Mouse (Mus musculus): ENCODE results near the gene Slc12a8. TPM values are rescaled to one million over a fixed set of nuclear protein-coding genes. Genes with fewer than 3 reads are reported as not detected.
"Not testable (repeated sequence)": the region's sequence is repeated elsewhere in the genome, so short reads cannot be mapped to it uniquely, and the experiment has no call there.

Gene Slc12a8
- total and polyA plus RNA-seq, 2 experiments from 2014 or later = 0.71 to 1.1 TPM

- Histone ChIP-seq H3K4me1 (ENCODE audit: insufficient read depth, low read length) (no peaks in the 10 kb centered on the region), H3K36me3 (ENCODE audit: insufficient read depth, low read length) (peaks cover 4% of the 10 kb centered on the region; the same call in 1 of the 2 replicates), H3K27ac (ENCODE audit: low read depth, low read length) (no peak overlapping the region), H3K4me2 (ENCODE audit: low read depth, low read length, poor library complexity, severe bottlenecking) (no peak overlapping the region), H3K4me3 (ENCODE audit: low read depth, low read length) (no peak overlapping the region), H3K9ac (replicated peaks; ENCODE audit: low read length, poor library complexity, severe bottlenecking) (no peak overlapping the region), H3K27me3 (ENCODE audit: insufficient read depth, low read length) (no peaks in the 10 kb centered on the region), H3K9me3 (ENCODE audit: low read length) (no peaks in the 10 kb centered on the region)
- DNase-seq (ENCODE audit: low spot score) (no peak), ATAC-seq (ENCODE audit: low FRiP score) (no peak)
- 96% methylated on average over 3 of the region's 3 CpGs for WGBS
- TF ChIP-seq CTCF (IDR thresholded peaks at IDR 0.05) = no peak
Observed at GRCm38 (mm10) chr16:33482309-33482708, 34.8 kb upstream of the Slc12a8 start.

DNA sequence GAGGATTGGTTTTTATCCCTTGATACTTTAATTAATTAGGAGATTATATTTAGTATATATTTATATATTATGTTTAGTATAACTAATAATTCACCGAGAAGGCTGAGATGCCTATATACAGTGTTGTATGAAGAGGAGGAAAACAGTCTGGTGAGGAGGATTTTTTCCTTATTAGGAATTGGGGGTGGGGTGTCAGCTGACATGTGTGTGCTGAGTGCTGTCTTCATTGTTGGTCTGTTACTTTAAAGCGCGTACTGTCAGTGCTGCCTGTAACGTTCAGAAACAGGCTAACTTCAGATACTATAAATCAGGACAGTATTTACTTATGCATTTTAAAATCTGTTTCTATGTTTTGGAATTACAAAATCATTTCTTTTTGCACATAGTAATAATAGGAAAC is 29.4 kb upstream of the Slc12a8 start:
- no peaks in the 10 kb centered on the region for H3K27me3 ChIP-seq (ENCODE audit: insufficient read depth, low read length)
- no peak overlapping the region for H3K4me2 ChIP-seq (ENCODE audit: low read depth, low read length, poor library complexity, severe bottlenecking)
- H3K36me3 ChIP-seq (ENCODE audit: insufficient read depth, low read length) = peaks cover 7% of the 10 kb centered on the region; the same call in 1 of the 2 replicates
- H3K27ac ChIP-seq (ENCODE audit: low read depth, low read length) = no peak overlapping the region
- no peaks in the 10 kb centered on the region for H3K9me3 ChIP-seq (ENCODE audit: low read length)
- TF ChIP-seq CTCF (IDR thresholded peaks at IDR 0.05) = no peak
- WGBS = 61% methylated on average over 4 of the region's 4 CpGs
- no peak for DNase-seq (ENCODE audit: low spot score)
- no peak overlapping the region for H3K4me3 ChIP-seq (ENCODE audit: low read depth, low read length)
- H3K9ac ChIP-seq (replicated peaks; ENCODE audit: low read length, poor library complexity, severe bottlenecking) = no peak overlapping the region
- ATAC-seq (ENCODE audit: low FRiP score) = no peak
- H3K4me1 ChIP-seq (ENCODE audit: insufficient read depth, low read length) = no peaks in the 10 kb centered on the region

DNA sequence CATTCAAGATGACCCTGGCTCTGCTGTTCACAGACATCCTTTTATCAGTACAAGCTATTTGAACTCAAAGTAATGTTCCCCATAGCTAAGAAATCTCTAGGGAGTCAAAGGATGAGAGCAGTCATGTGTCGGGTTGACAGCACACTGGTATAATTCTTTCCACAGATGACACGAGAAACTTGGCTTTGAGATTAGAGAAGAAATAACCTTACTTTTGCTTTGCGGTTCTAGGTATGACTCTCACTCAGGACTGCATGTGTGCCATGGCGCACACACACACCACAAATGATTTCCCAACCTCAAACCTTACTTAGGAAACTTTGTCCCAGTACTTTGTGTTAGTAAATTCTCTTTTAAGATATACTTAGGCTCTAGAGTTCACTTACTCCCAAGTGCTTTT is 22.8 kb upstream of the Slc12a8 start:
- Histone ChIP-seq H3K27ac (ENCODE audit: low read depth, low read length) (no peak overlapping the region), H3K4me3 (ENCODE audit: low read depth, low read length) (no peak overlapping the region), H3K9ac (replicated peaks; ENCODE audit: low read length, poor library complexity, severe bottlenecking) (no peak overlapping the region), H3K9me3 (ENCODE audit: low read length) (no peaks in the 10 kb centered on the region), H3K27me3 (ENCODE audit: insufficient read depth, low read length) (no peaks in the 10 kb centered on the region), H3K36me3 (ENCODE audit: insufficient read depth, low read length) (peaks cover 7% of the 10 kb centered on the region), H3K4me1 (ENCODE audit: insufficient read depth, low read length) (no peaks in the 10 kb centered on the region), H3K4me2 (ENCODE audit: low read depth, low read length, poor library complexity, severe bottlenecking) (no peak overlapping the region)
- ATAC-seq (ENCODE audit: low FRiP score) (no peak), DNase-seq (ENCODE audit: low spot score) (no peak)
- WGBS = 85% methylated on average over 4 of the region's 4 CpGs
- no peak for TF ChIP-seq CTCF (IDR thresholded peaks at IDR 0.05)

GRCm38 (mm10) chr16:33508082-33508481 is 9.0 kb upstream of the Slc12a8 start:
- Histone ChIP-seq H3K4me3 (ENCODE audit: low read depth, low read length) (no peak overlapping the region), H3K9me3 (ENCODE audit: low read length) (no peaks in the 10 kb centered on the region), H3K4me1 (ENCODE audit: insufficient read depth, low read length) (no peaks in the 10 kb centered on the region), H3K27me3 (ENCODE audit: insufficient read depth, low read length) (no peaks in the 10 kb centered on the region), H3K4me2 (ENCODE audit: low read depth, low read length, poor library complexity, severe bottlenecking) (no peak overlapping the region), H3K9ac (replicated peaks; ENCODE audit: low read length, poor library complexity, severe bottlenecking) (no peak overlapping the region), H3K27ac (ENCODE audit: low read depth, low read length) (no peak overlapping the region), H3K36me3 (ENCODE audit: insufficient read depth, low read length) (peaks cover 7% of the 10 kb centered on the region; the same call in 1 of the 2 replicates)
- ATAC-seq (ENCODE audit: low FRiP score) (no peak), DNase-seq (ENCODE audit: low spot score) (no peak)
- WGBS = 87% methylated on average over 4 of the region's 4 CpGs
- TF ChIP-seq CTCF (IDR thresholded peaks at IDR 0.05) = no peak

GRCm38 (mm10) chr16:33509231-33509630 is 7.9 kb upstream of the Slc12a8 start:
- not testable (repeated sequence) for ATAC-seq (ENCODE audit: low FRiP score)
- 91% methylated on average over 2 of the region's 2 CpGs for WGBS

GRCm38 (mm10) chr16:33510856-33511255 is 6.3 kb upstream of the Slc12a8 start:
- ATAC-seq (ENCODE audit: low FRiP score); H3K27ac ChIP-seq (ENCODE audit: low read depth, low read length); H3K9ac ChIP-seq (replicated peaks; ENCODE audit: low read length, poor library complexity, severe bottlenecking); H3K4me3 ChIP-seq (ENCODE audit: low read depth, low read length); H3K9me3 ChIP-seq (ENCODE audit: low read length); H3K36me3 ChIP-seq (ENCODE audit: insufficient read depth, low read length); H3K4me2 ChIP-seq (ENCODE audit: low read depth, low read length, poor library complexity, severe bottlenecking); H3K4me1 ChIP-seq (ENCODE audit: insufficient read depth, low read length); H3K27me3 ChIP-seq (ENCODE audit: insufficient read depth, low read length); DNase-seq (ENCODE audit: low spot score): not testable (repeated sequence)
- whole genome bisulfite sequencing = 94% methylated on average over 4 of the region's 4 CpGs

More at GRCm38 (mm10) chr16:33509231-33509630, 7.9 kb upstream of the Slc12a8 start:
- not testable (repeated sequence) for DNase-seq (ENCODE audit: low spot score); H3K4me2 ChIP-seq (ENCODE audit: low read depth, low read length, poor library complexity, severe bottlenecking); H3K9me3 ChIP-seq (ENCODE audit: low read length); H3K4me1 ChIP-seq (ENCODE audit: insufficient read depth, low read length); H3K27ac ChIP-seq (ENCODE audit: low read depth, low read length); H3K4me3 ChIP-seq (ENCODE audit: low read depth, low read length); H3K9ac ChIP-seq (replicated peaks; ENCODE audit: low read length, poor library complexity, severe bottlenecking); H3K36me3 ChIP-seq (ENCODE audit: insufficient read depth, low read length); H3K27me3 ChIP-seq (ENCODE audit: insufficient read depth, low read length)
